ENCODE assay signal across 12 mouse cellular contexts in the genomic region with DNA sequence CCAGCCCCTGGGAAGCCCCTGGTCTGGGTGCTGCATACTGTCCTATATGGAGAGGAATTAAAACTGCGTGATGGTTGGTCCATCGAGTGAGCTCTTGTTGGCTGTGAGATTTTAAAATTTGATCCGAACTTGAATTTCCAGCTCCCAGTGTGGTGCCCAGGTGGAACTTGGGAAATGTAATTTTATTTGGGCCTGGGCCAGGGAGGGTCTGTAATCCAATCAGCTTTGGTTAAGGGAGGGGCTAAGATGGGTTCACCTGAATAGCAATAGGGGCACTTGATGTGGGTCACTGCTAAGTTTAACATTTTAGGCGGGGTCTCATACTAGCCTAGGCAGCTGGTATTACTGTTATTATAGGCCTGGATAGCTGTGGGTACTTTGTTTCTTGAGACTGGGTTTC. TPM values are rescaled to one million over a fixed set of nuclear protein-coding genes. Genes with fewer than 3 reads are reported as not detected.
A peak's percentile ranks its signal among the peaks of the same experiment; 100 is the strongest.
DNase-seq lines count a peak whose midpoint lies in the region; ATAC-seq and TF ChIP-seq lines count a peak whose summit lies in the region.
"Had no signal": no experiment of that assay in that cellular context is flagged by ENCODE, and none has a peak within 500 bp of the region (broad histone marks: within the 10 kb centered on the region; RNA-seq: fewer than 3 reads in every experiment).

No protein-coding gene starts in this region.

- no peaks in the 10 kb centered on the region for H3K9me3 ChIP-seq in limb, embryonic 12.5 days
- H3K9me3 ChIP-seq in limb, embryonic 10.5 days (replicated peaks), result no peaks in the 10 kb centered on the region
- H3K9me3 ChIP-seq in G1E (replicated peaks), result no peaks in the 10 kb centered on the region
- no peaks in the 10 kb centered on the region for H3K9me3 ChIP-seq in liver, embryonic 15.5 days (replicated peaks)
- H3K9me3 ChIP-seq: embryonic facial prominence, embryonic 12.5 days; forebrain, embryonic 15.5 days had no signal

- H3K27me3 ChIP-seq in cerebellum, adult 2 months (ENCODE audit: control insufficient read depth, insufficient read depth, low read length), result no peaks in the 10 kb centered on the region
- H3K27me3 ChIP-seq in limb, embryonic 12.5 days, result peaks cover 60% of the 10 kb centered on the region
- peaks cover 68% of the 10 kb centered on the region for H3K27me3 ChIP-seq in limb, embryonic 10.5 days (ENCODE audit: low read depth, poor library complexity, severe bottlenecking)
- H3K27me3 ChIP-seq in G1E (ENCODE audit: insufficient read depth, low read length), result peaks cover 7% of the 10 kb centered on the region
- H3K27me3 ChIP-seq in liver, embryonic 15.5 days, result peaks cover 23% of the 10 kb centered on the region

- no peak for ATAC-seq in limb, embryonic 12.5 days (ENCODE audit: insufficient number of reproducible peaks, insufficient read depth, low FRiP score, low TSS enrichment, low read depth)
- ATAC-seq in G1E (ENCODE audit: extremely low read depth, insufficient number of reproducible peaks, low FRiP score, poor library complexity, severe bottlenecking), result no peak
- no peak for ATAC-seq in liver, embryonic 15.5 days (ENCODE audit: insufficient read depth)
- ATAC-seq: forebrain, embryonic 15.5 days; hindbrain, embryonic 16.5 days had no signal

- 60% methylated on average over 4 of the region's 4 CpGs for WGBS in cerebellum, adult 2 months
- 57% methylated on average over 4 of the region's 4 CpGs for WGBS in limb, embryonic 12.5 days
- WGBS in limb, embryonic 10.5 days, result 60% methylated on average over 4 of the region's 4 CpGs
- 53% methylated on average over 4 of the region's 4 CpGs for WGBS in liver, embryonic 15.5 days (ENCODE audit: insufficient replicate concordance)

- TF ChIP-seq CTCF in cerebellum, adult 2 months (IDR thresholded peaks at IDR 0.05; ENCODE audit: borderline replicate concordance, insufficient read depth, low read depth, low read length), result no peak
- TF ChIP-seq CTCF in G1E (IDR thresholded peaks at IDR 0.05; ENCODE audit: low read depth, low read length), result no peak

- peak overlapping the region; percentile 52 for H3K27ac ChIP-seq in cerebellum, adult 2 months (ENCODE audit: insufficient read depth, low read length)
- H3K27ac ChIP-seq in limb, embryonic 12.5 days, result no peak overlapping the region
- no peak overlapping the region for H3K27ac ChIP-seq in limb, embryonic 10.5 days
- no peak overlapping the region for H3K27ac ChIP-seq in liver, embryonic 15.5 days (replicated peaks)
- H3K27ac ChIP-seq: embryonic facial prominence, embryonic 12.5 days; forebrain, embryonic 15.5 days had no signal

- TF ChIP-seq POLR2A in cerebellum, adult 2 months (IDR thresholded peaks at IDR 0.05; ENCODE audit: borderline replicate concordance, insufficient read depth, low read length), result no peak

- H3K9ac ChIP-seq in limb, embryonic 12.5 days (replicated peaks), result no peak overlapping the region
- H3K9ac ChIP-seq in liver, embryonic 15.5 days, result no peak overlapping the region
- H3K9ac ChIP-seq: embryonic facial prominence, embryonic 12.5 days; forebrain, embryonic 15.5 days had no signal

- no peak for DNase-seq in cerebellum, adult 2 months
- DNase-seq in cerebellum, adult 8-10 months, result no peak
- no peak for DNase-seq in limb, embryonic 10.5 days (ENCODE audit: low spot score)
- DNase-seq in G1E (ENCODE audit: low spot score), result no peak
- no peak for DNase-seq in urinary bladder, postnatal 4 days (ENCODE audit: low spot score in 2 of 2)
- no peak for DNase-seq in layer of hippocampus, postnatal 10 days (ENCODE audit: low spot score in 2 of 2)
- DNase-seq: adrenal gland, adult 2 months had no signal

- H3K4me3 ChIP-seq in cerebellum, adult 2 months (replicated peaks; ENCODE audit: insufficient read depth, low read depth, low read length), result peak overlapping the region; percentile 68
- 0 out of 2 replicates have a peak overlapping the region, but pooled peaks have one; percentile 40 for H3K4me3 ChIP-seq in limb, embryonic 12.5 days (replicated peaks)
- no peak overlapping the region for H3K4me3 ChIP-seq in limb, embryonic 10.5 days
- H3K4me3 ChIP-seq in G1E (ENCODE audit: low read depth, low read length), result peak overlapping the region; percentile 71; the same call in 1 of the 2 replicates
- peak overlapping the region; percentile 57; the same call in 1 of the 2 replicates for H3K4me3 ChIP-seq in liver, embryonic 15.5 days (replicated peaks)
- H3K4me3 ChIP-seq: forebrain, embryonic 15.5 days had no signal

- no peak overlapping the region for H3K4me2 ChIP-seq in limb, embryonic 12.5 days
- peak overlapping the region; percentile 95 for H3K4me2 ChIP-seq in liver, embryonic 15.5 days
- H3K4me2 ChIP-seq: forebrain, embryonic 15.5 days had no signal

- H3K4me1 ChIP-seq in cerebellum, adult 2 months (ENCODE audit: control insufficient read depth, insufficient read depth, low read length), result peaks cover 4% of the 10 kb centered on the region; the same call in 1 of the 2 replicates
- peaks cover 22% of the 10 kb centered on the region for H3K4me1 ChIP-seq in limb, embryonic 12.5 days (replicated peaks)
- H3K4me1 ChIP-seq in limb, embryonic 10.5 days, result peaks cover 21% of the 10 kb centered on the region
- H3K4me1 ChIP-seq in G1E (ENCODE audit: insufficient read depth, low read depth, low read length), result peaks cover 46% of the 10 kb centered on the region
- peaks cover 54% of the 10 kb centered on the region for H3K4me1 ChIP-seq in liver, embryonic 15.5 days (replicated peaks)

- peaks cover 38% of the 10 kb centered on the region for H3K36me3 ChIP-seq in limb, embryonic 12.5 days
- H3K36me3 ChIP-seq in limb, embryonic 10.5 days, result peaks cover 41% of the 10 kb centered on the region
- H3K36me3 ChIP-seq in G1E (replicated peaks), result peaks cover 41% of the 10 kb centered on the region
- H3K36me3 ChIP-seq in liver, embryonic 15.5 days (replicated peaks), result peaks cover 17% of the 10 kb centered on the region

RNA-seq across cellular contexts. Expression of a gene that starts 1.0 kb away (rescaled TPM):
- polyA plus RNA-seq in cerebellum, adult 2 months (2012; rRNA removed), result 86.1 and 87.2 TPM in 2 replicates
- polyA plus RNA-seq in limb, embryonic 12.5 days (2016; fragmentation: Nextera tagmentation; extraction: Ambion mirVana), result 167 and 170 TPM in 2 replicates
- polyA plus RNA-seq in limb, embryonic 10.5 days (2016; fragmentation: Nextera tagmentation; extraction: Ambion mirVana), result 196 and 201 TPM in 2 replicates
- total RNA-seq in G1E (2014; fragmentation: Nextera tagmentation) (50.8 and 51.2 TPM in 2 replicates), G1E (2017) (25.8 and 31.3 TPM in 2 replicates)
- 52.7 and 55.4 TPM in 2 replicates for polyA plus RNA-seq in G1E (2012)
- polyA plus RNA-seq in liver, embryonic 15.5 days (2015; fragmentation: Nextera tagmentation; extraction: Ambion mirVana), result 79.6 and 90.9 TPM in 2 replicates
- total RNA-seq in layer of hippocampus, postnatal 10 days (2021), result 10 to 100 TPM; 41.3 to 42.5 TPM

RNA-seq across cellular contexts. Expression of a gene that starts 1.3 kb away (rescaled TPM):
- 3.4 and 4.0 TPM in 2 replicates for polyA plus RNA-seq in cerebellum, adult 2 months (2012; rRNA removed)
- 0.38 and 0.61 TPM in 2 replicates for polyA plus RNA-seq in limb, embryonic 12.5 days (2016; fragmentation: Nextera tagmentation; extraction: Ambion mirVana)
- polyA plus RNA-seq in limb, embryonic 10.5 days (2016; fragmentation: Nextera tagmentation; extraction: Ambion mirVana), result 0.71 and 0.93 TPM in 2 replicates
- 0.53 and 0.97 TPM in 2 replicates for total RNA-seq in G1E (2014; fragmentation: Nextera tagmentation)
- 0.81 and 0.82 TPM in 2 replicates for total RNA-seq in G1E (2017)
- polyA plus RNA-seq in G1E (2012), result 3.4 TPM in 2 replicates
- 0.60 and 0.81 TPM in 2 replicates for polyA plus RNA-seq in liver, embryonic 15.5 days (2015; fragmentation: Nextera tagmentation; extraction: Ambion mirVana)
- total RNA-seq in layer of hippocampus, postnatal 10 days (2021), result not detected

RNA-seq across cellular contexts. Expression of a gene that starts 15.6 kb away (rescaled TPM):
- 134 and 136 TPM in 2 replicates for polyA plus RNA-seq in cerebellum, adult 2 months (2012; rRNA removed)
- 33.2 and 39.7 TPM in 2 replicates for polyA plus RNA-seq in limb, embryonic 12.5 days (2016; fragmentation: Nextera tagmentation; extraction: Ambion mirVana)
- polyA plus RNA-seq in limb, embryonic 10.5 days (2016; fragmentation: Nextera tagmentation; extraction: Ambion mirVana), result 25.9 and 27.2 TPM in 2 replicates
- total RNA-seq in G1E (2014; fragmentation: Nextera tagmentation), result 22.4 and 23.0 TPM in 2 replicates
- 10.9 and 13.1 TPM in 2 replicates for total RNA-seq in G1E (2017)
- polyA plus RNA-seq in G1E (2012), result 68.4 and 71.2 TPM in 2 replicates
- 10.2 and 15.7 TPM in 2 replicates for polyA plus RNA-seq in liver, embryonic 15.5 days (2015; fragmentation: Nextera tagmentation; extraction: Ambion mirVana)
- 10 to 100 TPM; 82.0 to 83.6 TPM for total RNA-seq in layer of hippocampus, postnatal 10 days (2021)

RNA-seq across cellular contexts. Expression of a gene that starts 25.9 kb away (rescaled TPM):
- 151 and 152 TPM in 2 replicates for polyA plus RNA-seq in cerebellum, adult 2 months (2012; rRNA removed)
- polyA plus RNA-seq in limb, embryonic 12.5 days (2016; fragmentation: Nextera tagmentation; extraction: Ambion mirVana), result 77.4 and 78.4 TPM in 2 replicates
- polyA plus RNA-seq in limb, embryonic 10.5 days (2016; fragmentation: Nextera tagmentation; extraction: Ambion mirVana), result 59.0 and 63.4 TPM in 2 replicates
- total RNA-seq in G1E (2014; fragmentation: Nextera tagmentation) (25.8 and 41.4 TPM in 2 replicates), G1E (2017) (34.2 and 35.1 TPM in 2 replicates)
- 153 and 172 TPM in 2 replicates for polyA plus RNA-seq in G1E (2012)
- polyA plus RNA-seq in liver, embryonic 15.5 days (2015; fragmentation: Nextera tagmentation; extraction: Ambion mirVana), result 12.2 and 13.4 TPM in 2 replicates
- total RNA-seq in layer of hippocampus, postnatal 10 days (2021), result 10 to 100 TPM; 86.8 to 98.8 TPM

RNA-seq across cellular contexts. Expression of a gene that starts 50.8 kb away (rescaled TPM):
- 4.7 and 5.8 TPM in 2 replicates for polyA plus RNA-seq in cerebellum, adult 2 months (2012; rRNA removed)
- polyA plus RNA-seq in limb, embryonic 12.5 days (2016; fragmentation: Nextera tagmentation; extraction: Ambion mirVana), result 5.8 and 7.3 TPM in 2 replicates
- 3.8 and 4.2 TPM in 2 replicates for polyA plus RNA-seq in limb, embryonic 10.5 days (2016; fragmentation: Nextera tagmentation; extraction: Ambion mirVana)
- 1.5 and 1.9 TPM in 2 replicates for total RNA-seq in G1E (2014; fragmentation: Nextera tagmentation)
- total RNA-seq in G1E (2017), result 1.5 and 2.0 TPM in 2 replicates
- 1.1 and 1.2 TPM in 2 replicates for polyA plus RNA-seq in G1E (2012)
- polyA plus RNA-seq in liver, embryonic 15.5 days (2015; fragmentation: Nextera tagmentation; extraction: Ambion mirVana), result 1.7 TPM in 2 replicates
- 10 to 100 TPM in 1 of 2 experiments, 1 to 10 TPM in 1; 9.2 to 10.8 TPM for total RNA-seq in layer of hippocampus, postnatal 10 days (2021)
